Mouse (Mus musculus): ENCODE results near the gene Klra8.

Gene Klra8

DNA sequence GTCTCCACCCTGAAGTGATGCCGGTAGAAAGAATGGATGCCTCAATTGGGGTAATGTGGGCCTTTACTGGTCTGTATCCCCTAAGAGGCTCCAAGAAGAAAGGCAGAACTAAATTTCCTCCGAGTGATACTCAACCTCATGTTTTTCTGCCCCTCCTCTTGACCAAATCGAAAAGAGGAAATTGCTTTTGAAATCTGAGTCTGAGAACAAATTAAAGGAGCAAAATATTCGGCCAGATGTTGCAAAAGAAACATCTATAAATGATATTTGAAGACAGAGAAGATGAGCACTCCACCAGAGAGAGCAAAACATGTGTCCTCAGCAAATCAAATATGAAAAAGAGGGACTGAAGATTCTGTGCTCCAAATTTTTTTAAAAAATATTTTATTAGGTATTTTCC, at the start of gene Klra8:
Gene Klra8 (minus strand): TSS at position 101 of the 400 bp plus-strand sequence.
- 61% methylated on average over 4 of the region's 4 CpGs for WGBS

DNA sequence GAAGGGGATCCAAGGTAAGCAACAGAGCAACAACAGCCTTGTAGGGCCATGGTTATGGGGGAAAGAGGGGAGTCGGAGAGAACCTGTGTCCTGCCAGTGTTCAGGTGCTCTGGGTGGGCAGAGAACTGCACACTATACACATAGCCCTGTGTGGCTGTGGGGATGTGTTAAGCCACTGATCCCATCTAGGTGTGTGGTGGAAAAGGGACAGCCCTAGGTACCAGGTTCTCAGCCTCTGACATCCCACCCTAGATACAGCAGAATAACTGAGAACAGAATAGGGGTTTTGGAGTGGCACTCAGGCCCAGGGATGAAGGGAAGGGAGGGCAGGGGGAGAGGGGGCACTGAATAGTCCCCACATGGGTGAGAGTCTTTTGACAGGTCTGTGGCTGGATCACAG, 19.2 kb downstream of the Klra8 start:
- WGBS, result 100% methylated on average over 1 of the region's 1 CpGs

DNA sequence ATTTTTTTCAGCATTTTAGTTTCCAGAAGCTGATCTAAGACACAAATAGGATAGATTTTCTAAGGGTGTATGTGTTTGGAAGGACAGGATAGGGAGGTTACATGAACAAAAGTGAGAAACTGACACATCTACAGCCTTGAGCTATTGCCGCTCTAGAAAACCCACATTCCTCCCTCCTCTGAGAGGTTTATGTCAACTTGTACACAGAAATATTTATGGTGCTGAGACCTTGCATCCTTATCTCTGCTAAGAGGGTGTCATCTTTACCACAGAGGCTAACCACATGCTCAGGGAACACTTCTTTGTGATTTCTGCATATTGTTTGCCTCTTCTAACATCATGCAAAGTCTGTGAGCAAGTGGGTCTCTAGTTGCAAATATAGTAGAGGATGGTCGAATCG, 27.0 kb downstream of the Klra8 start:
- WGBS, result 90% methylated on average over 3 of the region's 3 CpGs

GRCm38 (mm10) chr6:130092336-130092948, 37.3 kb downstream of the Klra8 start:
- 77% methylated on average over 5 of the region's 5 CpGs for WGBS

DNA sequence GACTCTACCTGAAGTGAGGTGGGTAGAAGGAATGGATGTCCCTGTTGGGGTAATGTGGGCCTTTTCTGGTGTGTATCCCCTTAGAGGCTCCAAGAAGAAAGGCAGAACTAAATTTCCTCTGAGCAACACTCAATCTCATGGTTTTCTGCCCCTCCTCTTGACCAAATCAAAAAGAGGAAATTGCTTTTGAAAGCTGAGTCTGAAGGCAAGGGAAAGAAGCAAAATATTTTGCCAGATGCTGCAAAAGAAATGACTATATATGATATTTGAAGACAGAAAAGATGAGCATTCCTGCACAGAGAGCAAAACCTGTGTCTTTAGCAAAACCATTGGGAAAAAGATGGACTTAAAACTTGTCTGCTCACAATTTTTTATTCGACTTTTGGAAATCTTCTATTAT, 62.5 kb downstream of the Klra8 start, which contains the start of gene Klra4:
Gene Klra4 (minus strand): TSS at position 101 of the 400 bp plus-strand sequence.
- WGBS, result 59% methylated on average over 1 of the region's 1 CpGs
